Mouse (Mus musculus): Measurements from ENCODE around the gene Traf1. TPM values are rescaled to one million over a fixed set of nuclear protein-coding genes. Genes with fewer than 3 reads are reported as not detected.

Traf1 gene
- polyA plus RNA-seq, 1 experiment, result 6.4 TPM

DNA sequence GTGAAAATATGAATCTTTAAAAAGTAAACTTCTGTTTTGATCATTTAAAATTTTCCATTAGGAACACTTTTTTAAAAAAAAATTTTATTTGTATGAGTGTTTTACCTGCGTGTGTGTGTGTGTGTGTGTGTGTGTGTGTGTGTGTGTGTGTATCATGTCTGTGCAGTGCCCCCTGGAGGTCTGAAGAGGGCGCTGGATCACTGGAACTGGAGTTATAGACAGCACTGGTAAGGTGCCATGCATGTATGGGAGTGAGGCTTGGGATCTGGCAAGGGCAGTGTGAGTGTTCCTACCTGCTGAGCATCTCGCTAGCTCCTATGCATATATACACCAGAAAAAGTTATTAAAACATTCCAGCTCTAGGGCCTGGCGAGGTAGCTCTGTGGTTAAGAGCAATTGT is 59.8 kb downstream of the Traf1 start:
- DNase-seq (ENCODE audit: low read depth), result no peak

DNA sequence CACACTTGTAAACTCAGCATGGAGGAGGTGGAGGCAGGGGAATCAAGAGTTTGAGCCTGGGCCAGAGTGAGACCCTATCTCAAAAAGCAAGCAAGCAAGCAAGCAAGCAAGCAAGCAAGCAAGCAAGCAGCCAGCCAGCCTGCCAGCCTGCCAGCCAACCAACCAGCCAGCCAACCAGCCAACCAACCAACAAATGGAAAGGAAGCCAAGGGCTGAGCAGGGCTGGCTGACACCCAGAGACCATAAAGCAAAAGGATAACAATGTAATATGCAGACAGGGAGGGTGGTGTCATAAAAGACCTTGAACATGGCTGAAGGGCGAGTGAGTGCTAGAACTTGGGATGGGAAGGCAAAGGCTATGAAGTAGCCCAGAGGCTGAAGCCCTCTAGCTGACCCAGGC is 61.2 kb downstream of the Traf1 start:
- peak; percentile 70 for DNase-seq (ENCODE audit: low read depth)

DNA sequence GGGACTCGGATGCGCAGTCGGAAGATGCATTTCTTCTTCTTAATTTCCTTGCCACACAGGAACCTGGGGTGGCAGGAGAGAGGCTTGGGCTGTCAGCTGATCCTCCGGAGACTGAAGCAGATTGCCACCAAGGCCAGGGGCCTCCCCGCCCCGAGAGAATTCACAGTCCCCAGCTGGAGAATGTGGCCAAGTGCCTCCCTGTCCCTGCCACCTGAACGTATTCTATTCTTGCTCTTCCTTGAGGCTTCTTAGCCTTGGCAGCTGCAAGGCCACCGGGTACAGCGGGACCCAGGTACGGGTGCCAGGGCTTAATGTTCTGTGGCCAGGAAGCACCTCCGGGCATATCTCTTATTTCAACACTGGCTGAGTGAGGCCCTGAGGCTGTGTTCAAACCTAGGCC is 61.9 kb downstream of the Traf1 start:
- peak; percentile 50 for DNase-seq (ENCODE audit: low read depth)

DNA sequence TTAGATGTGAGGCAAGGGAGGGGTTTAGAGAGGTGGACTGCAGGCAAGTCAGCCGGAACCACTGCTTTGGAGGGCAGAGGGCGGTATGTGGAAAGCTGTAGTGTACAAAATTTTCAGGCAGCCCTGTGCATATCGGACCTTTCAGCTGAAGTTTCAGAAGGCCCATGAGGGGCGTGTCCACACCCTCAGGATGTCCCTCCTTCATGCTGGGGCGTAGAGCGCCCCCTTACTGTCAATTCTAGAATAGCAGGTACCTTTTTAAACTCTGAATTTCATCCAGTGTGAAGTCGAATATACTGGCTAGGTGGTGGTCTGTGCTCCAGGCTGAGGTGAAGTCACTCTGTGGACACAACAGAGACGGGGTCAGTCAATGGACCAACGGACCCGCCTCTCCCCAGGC is 63.8 kb downstream of the Traf1 start:
- no peak for DNase-seq (ENCODE audit: low read depth)

DNA sequence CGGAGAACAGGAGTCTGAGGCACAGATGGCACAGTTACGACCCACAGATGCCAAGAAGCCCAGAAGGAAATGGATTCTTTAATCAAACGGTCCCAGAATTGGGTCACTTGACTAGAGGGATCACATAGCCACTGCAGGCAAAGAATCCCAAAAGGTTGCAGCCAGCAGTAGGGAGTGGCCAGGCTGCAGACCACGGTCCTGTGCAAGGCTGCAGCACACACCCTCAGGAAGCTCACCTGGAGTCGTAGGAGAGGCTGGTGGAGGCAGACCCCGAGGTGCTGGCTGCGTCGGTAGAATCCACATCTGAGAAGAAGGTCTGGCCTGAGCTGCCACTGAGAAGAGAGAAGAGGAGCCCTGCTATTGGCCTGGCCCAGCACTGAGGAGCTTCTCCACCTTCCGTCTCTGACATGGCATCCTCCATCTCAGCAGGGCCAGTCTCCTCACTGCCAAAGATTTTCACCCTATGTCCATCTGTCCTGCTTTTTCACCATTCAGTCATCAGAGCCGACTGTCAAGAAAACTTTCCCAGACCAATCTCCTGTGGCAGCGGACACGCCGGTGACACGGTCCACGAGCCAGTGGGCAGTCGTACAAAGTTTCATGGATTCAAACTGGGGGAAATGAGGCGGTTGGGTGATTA is 64.6 kb downstream of the Traf1 start:
- DNase-seq (ENCODE audit: low read depth), result no peak

DNA sequence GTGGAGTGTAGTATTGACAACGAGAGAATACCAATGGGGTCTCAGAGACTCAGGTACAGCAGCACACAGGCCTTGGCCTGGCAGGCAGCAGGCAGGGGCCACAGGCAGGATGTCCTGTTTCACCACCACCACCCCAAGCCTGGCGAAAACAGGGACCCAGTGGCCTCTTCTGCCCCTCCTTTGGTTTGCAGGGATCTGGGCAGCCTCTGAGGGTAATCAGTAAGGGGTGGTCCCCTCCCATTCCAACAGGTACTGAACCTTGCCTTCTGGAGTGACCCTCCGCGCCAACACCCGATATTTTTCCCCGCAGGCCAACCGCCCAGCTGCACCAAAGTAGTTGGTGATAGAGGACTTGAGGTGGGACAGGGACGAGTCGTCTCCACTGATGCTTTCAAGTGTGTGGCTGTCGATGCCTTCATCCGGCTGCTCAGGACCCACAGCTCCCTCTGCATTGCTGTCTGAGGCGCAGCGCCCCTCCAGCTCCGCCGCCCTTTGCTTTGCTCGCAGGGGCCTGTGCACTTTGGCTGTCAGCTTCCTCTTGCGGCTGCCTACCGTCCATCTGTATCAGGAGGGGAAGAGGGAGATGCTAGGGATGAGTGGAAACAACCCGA is 66.0 kb downstream of the Traf1 start:
- no peak for DNase-seq (ENCODE audit: low read depth)

DNA sequence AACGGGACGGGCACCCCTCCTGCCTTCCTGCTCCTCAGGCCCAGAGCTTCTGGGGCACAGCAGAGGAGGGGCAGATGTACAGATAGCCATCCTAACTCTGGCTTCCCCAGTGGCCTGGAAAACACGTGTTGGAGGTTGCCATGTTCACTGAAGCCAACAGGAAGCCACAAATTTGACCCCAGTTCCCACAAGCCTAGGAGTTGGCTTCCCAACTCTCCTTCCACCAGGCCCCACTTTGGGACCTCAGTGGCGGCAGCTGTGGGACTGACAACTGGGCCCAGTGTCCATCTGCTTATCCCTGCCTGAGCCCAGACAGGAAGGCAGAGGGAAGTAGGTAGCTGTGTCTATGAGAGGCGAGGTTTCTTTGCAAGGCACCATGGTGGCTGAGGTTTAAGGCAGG is 67.6 kb downstream of the Traf1 start:
- no peak for DNase-seq (ENCODE audit: low read depth)

Other genes with a start within 250 kb of the Traf1 start
- 20.6 and 26.3 TPM in 2 replicates for gene Gapvd1, start 206.5 kb downstream of the Traf1 start, polyA plus RNA-seq (2012; rRNA removed)
- 894 and 1,524 TPM in 2 replicates for gene Hspa5, start 189.8 kb downstream of the Traf1 start, polyA plus RNA-seq (2012; rRNA removed)
- gene Rabepk, start 161.9 kb downstream of the Traf1 start, polyA plus RNA-seq (2012; rRNA removed), result 48.8 and 51.2 TPM in 2 replicates
- gene Fbxw2, start 135.5 kb downstream of the Traf1 start, polyA plus RNA-seq (2012; rRNA removed), result 52.7 and 55.3 TPM in 2 replicates
- 0.05 TPM in 1 of 2 replicates, not detected in the other for gene Gm34653, start 128.8 kb downstream of the Traf1 start, polyA plus RNA-seq (2012; rRNA removed)
- 20.0 and 39.2 TPM in 2 replicates for gene Cutal, start 87.4 kb downstream of the Traf1 start, polyA plus RNA-seq (2012; rRNA removed)
- 14.5 and 20.7 TPM in 2 replicates for gene Psmd5, start 86.8 kb downstream of the Traf1 start, polyA plus RNA-seq (2012; rRNA removed)
- 10.5 and 15.8 TPM in 2 replicates for gene Phf19, start 47.7 kb downstream of the Traf1 start, polyA plus RNA-seq (2012; rRNA removed)
- 0.15 TPM in 1 of 2 replicates, not detected in the other for gene Hc, start 99.7 kb upstream of the Traf1 start, polyA plus RNA-seq (2012; rRNA removed)
- 0.39 and 0.54 TPM in 2 replicates for gene AI182371, start 139.8 kb upstream of the Traf1 start, polyA plus RNA-seq (2012; rRNA removed)
- gene Cntrl, start 147.7 kb upstream of the Traf1 start, polyA plus RNA-seq (2012; rRNA removed), result 8.9 and 11.5 TPM in 2 replicates
- gene Rab14, start 239.3 kb upstream of the Traf1 start, polyA plus RNA-seq (2012; rRNA removed), result 49.2 and 69.8 TPM in 2 replicates

All from gonadal fat pad, adult 2 months (tissue).